Mouse (Mus musculus) forebrain, postnatal 0 days (tissue): ENCODE measurements around the gene Rbm3. TPM values are rescaled to one million over a fixed set of nuclear protein-coding genes. Genes with fewer than 3 reads are reported as not detected.

Experiments
- ATAC-seq: fragments of 200-750 bp; cut with Nextera tagmentation; 2 replicates; pipeline ENCODE4 v1.8.0; 2017; ENCODE audit warnings: mild to moderate bottlenecking, moderate library complexity
- DNase-seq: peaks from one replicate; pipeline ENCODE4 v3.0.0-alpha.2; 2015
- H3K27ac ChIP-seq: fragments of 300-500 bp; sonication (generic); 2 replicates; pipeline ENCODE4 v1.5.1; 2014; ENCODE audit warnings: low read depth, mild to moderate bottlenecking, antibody characterized with exemption, low read length, moderate library complexity, mixed read lengths
- H3K27me3 ChIP-seq: fragments of 300-500 bp; sonication (generic); 2 replicates; pipeline ENCODE4 v1.6.1; 2014; ENCODE audit warnings: mild to moderate bottlenecking, low read length, mixed read lengths; ENCODE audit not compliant: insufficient read depth
- H3K36me3 ChIP-seq: fragments of 300-500 bp; sonication (generic); 2 replicates; pipeline ENCODE4 v1.6.1; 2014; ENCODE audit warnings: mild to moderate bottlenecking, moderate library complexity; ENCODE audit not compliant: insufficient read depth
- H3K4me1 ChIP-seq: fragments of 300-500 bp; sonication (generic); 2 replicates; pipeline ENCODE4 v1.6.1; 2014; ENCODE audit warnings: antibody characterized with exemption; ENCODE audit not compliant: insufficient read depth
- H3K4me2 ChIP-seq: fragments of 300-500 bp; sonication (generic); 2 replicates; pipeline ENCODE4 v1.6.1; 2014; ENCODE audit warnings: low read depth, mild to moderate bottlenecking, moderate library complexity
- H3K4me3 ChIP-seq: fragments of 300-500 bp; sonication (generic); 2 replicates; pipeline ENCODE4 v1.5.1; 2014; ENCODE audit warnings: low read depth, low read length, mixed read lengths
- H3K9ac ChIP-seq: fragments of 300-500 bp; sonication (generic); 2 replicates; pipeline ENCODE4 v1.6.1; 2014; ENCODE audit warnings: mild to moderate bottlenecking
- H3K9me3 ChIP-seq: fragments of 300-500 bp; sonication (generic); 2 replicates; pipeline ENCODE4 v1.6.1; 2016; ENCODE audit warnings: low read length
- CTCF ChIP-seq: sonication (generic); IDR thresholded peaks from 2 replicates; pipeline ENCODE4 v1.5.1; 2016; ENCODE audit warnings: antibody characterized with exemption, control low read depth, low read depth
- WGBS: fragments of 180-500 bp; shearing (Covaris S2); extraction: QIAGEN DNeasy Blood & Tissue Kit; methylation state at CpG from one replicate; pipeline ENCODE4 v1.1.7; 2014; 5-methylcytosine and 5-hydroxymethylcytosine counted together
- polyA plus RNA-seq: library from polyadenylated mRNA; unstranded; fragments of >200 nt; fragmentation: Nextera tagmentation; extraction: Ambion mirVana; gene quantifications from 2 replicates; pipeline ENCODE4 v1.2.1, GENCODE M21; 2015
- total RNA-seq: library from RNA; depleted of rRNA; stranded (reverse); fragments of >200 nt; gene quantifications from 2 replicates; pipeline ENCODE4 v1.2.3, GENCODE M21; 2014; rRNA removed

The Rbm3 gene
- total and polyA plus RNA-seq, 2 experiments from 2014 or later = 541 to 581 TPM

- WGBS = 93% methylated on average over 3 of the region's 3 CpGs
Observed at GRCm38 (mm10) chrX:8089746-8090145, 55.9 kb downstream of the Rbm3 start.

More at GRCm38 (mm10) chrX:8089746-8090145, 55.9 kb downstream of the Rbm3 start:
- no peaks in the 10 kb centered on the region for H3K9me3 ChIP-seq
- ATAC-seq (no peak), DNase-seq (no peak)
- H3K4me1 ChIP-seq = no peaks in the 10 kb centered on the region
- H3K9ac ChIP-seq = no peak overlapping the region
- H3K4me2 ChIP-seq = no peak overlapping the region
- no peaks in the 10 kb centered on the region for H3K27me3 ChIP-seq
- H3K4me3 ChIP-seq = no peak overlapping the region
- TF ChIP-seq CTCF = no peak
- H3K27ac ChIP-seq = no peak overlapping the region
- no peaks in the 10 kb centered on the region for H3K36me3 ChIP-seq

Other genes starting within 250 kb of the Rbm3 start
- gene Pqbp1, start 246.6 kb downstream of the Rbm3 start, total RNA-seq = 125 and 143 TPM in 2 replicates
- 226 and 229 TPM in 2 replicates for gene Pqbp1, start 246.6 kb downstream of the Rbm3 start, polyA plus RNA-seq
- 39.6 and 42.9 TPM in 2 replicates for gene Timm17b, start 246.5 kb downstream of the Rbm3 start, total RNA-seq
- gene Timm17b, start 246.5 kb downstream of the Rbm3 start, polyA plus RNA-seq = 129 and 151 TPM in 2 replicates
- not detected in 2 replicates for gene Gm10491, start 238.0 kb downstream of the Rbm3 start, total RNA-seq
- not detected in 2 replicates for gene Gm10491, start 238.0 kb downstream of the Rbm3 start, polyA plus RNA-seq
- gene Gm10490, start 236.3 kb downstream of the Rbm3 start, total RNA-seq = 1.2 TPM in 1 of 2 replicates, not detected in the other
- not detected in 2 replicates for gene Gm10490, start 236.3 kb downstream of the Rbm3 start, polyA plus RNA-seq
- gene Pcsk1n, start 226.1 kb downstream of the Rbm3 start, total RNA-seq = 69.6 and 85.4 TPM in 2 replicates
- gene Pcsk1n, start 226.1 kb downstream of the Rbm3 start, polyA plus RNA-seq = 344 and 434 TPM in 2 replicates
- gene Eras, start 217.3 kb downstream of the Rbm3 start, total RNA-seq = not detected in 2 replicates
- gene Eras, start 217.3 kb downstream of the Rbm3 start, polyA plus RNA-seq = not detected in 2 replicates
- gene Hdac6, start 198.0 kb downstream of the Rbm3 start, total RNA-seq = 62.3 and 87.3 TPM in 2 replicates
- 42.3 and 51.8 TPM in 2 replicates for gene Hdac6, start 198.0 kb downstream of the Rbm3 start, polyA plus RNA-seq
- 0.15 TPM in 1 of 2 replicates, not detected in the other for gene Gata1, start 167.8 kb downstream of the Rbm3 start, total RNA-seq
- not detected in 2 replicates for gene Gata1, start 167.8 kb downstream of the Rbm3 start, polyA plus RNA-seq
- 0.43 and 0.77 TPM in 2 replicates for gene Glod5, start 127.4 kb downstream of the Rbm3 start, total RNA-seq
- 0.45 and 1.2 TPM in 2 replicates for gene Glod5, start 127.4 kb downstream of the Rbm3 start, polyA plus RNA-seq
- 38.7 and 46.1 TPM in 2 replicates for gene Suv39h1, start 71.1 kb downstream of the Rbm3 start, total RNA-seq
- gene Suv39h1, start 71.1 kb downstream of the Rbm3 start, polyA plus RNA-seq = 33.7 and 37.7 TPM in 2 replicates
- 0.81 and 0.85 TPM in 2 replicates for gene Was, start 55.4 kb downstream of the Rbm3 start, total RNA-seq
- gene Was, start 55.4 kb downstream of the Rbm3 start, polyA plus RNA-seq = 0.09 and 0.30 TPM in 2 replicates
- gene Wdr13, start 13.0 kb downstream of the Rbm3 start, total RNA-seq = 261 and 316 TPM in 2 replicates
- 45.2 and 58.4 TPM in 2 replicates for gene Wdr13, start 13.0 kb downstream of the Rbm3 start, polyA plus RNA-seq
- 16.3 and 19.3 TPM in 2 replicates for gene Tbc1d25, start 30.3 kb upstream of the Rbm3 start, total RNA-seq
- gene Tbc1d25, start 30.3 kb upstream of the Rbm3 start, polyA plus RNA-seq = 19.4 and 22.7 TPM in 2 replicates
- gene Ebp, start 47.6 kb upstream of the Rbm3 start, total RNA-seq = 11.3 and 14.3 TPM in 2 replicates
- gene Ebp, start 47.6 kb upstream of the Rbm3 start, polyA plus RNA-seq = 20.0 and 23.9 TPM in 2 replicates
- gene Porcn, start 60.6 kb upstream of the Rbm3 start, total RNA-seq = 37.0 and 45.8 TPM in 2 replicates
- 39.4 and 46.6 TPM in 2 replicates for gene Porcn, start 60.6 kb upstream of the Rbm3 start, polyA plus RNA-seq
- gene Ftsj1, start 106.5 kb upstream of the Rbm3 start, total RNA-seq = 36.9 and 44.9 TPM in 2 replicates
- gene Ftsj1, start 106.5 kb upstream of the Rbm3 start, polyA plus RNA-seq = 40.0 and 45.4 TPM in 2 replicates
- 15.3 and 20.8 TPM in 2 replicates for gene Slc38a5, start 125.3 kb upstream of the Rbm3 start, total RNA-seq
- 21.5 and 25.0 TPM in 2 replicates for gene Slc38a5, start 125.3 kb upstream of the Rbm3 start, polyA plus RNA-seq
- gene Ssxb10, start 181.5 kb upstream of the Rbm3 start, total RNA-seq = not detected in 2 replicates
- not detected in 2 replicates for gene Ssxb10, start 181.5 kb upstream of the Rbm3 start, polyA plus RNA-seq
- not detected in 2 replicates for gene Ssxb9, start 221.1 kb upstream of the Rbm3 start, total RNA-seq
- not detected in 2 replicates for gene Ssxb9, start 221.1 kb upstream of the Rbm3 start, polyA plus RNA-seq